Mouse (Mus musculus): ENCODE data around the gene Npcd.

GRCm38 (mm10) chr15:79827061-79827777 is 6.8 kb downstream of the Npcd start:
- no peak for TF ChIP-seq CTCF (IDR thresholded peaks at IDR 0.05; ENCODE audit: borderline replicate concordance, control insufficient read depth, extremely low read depth, insufficient read depth, low read length, poor library complexity)
- TF ChIP-seq POLR2A (IDR thresholded peaks at IDR 0.05; ENCODE audit: control insufficient read depth, extremely low read depth, insufficient read depth, low read length, poor library complexity): no peak
